Mouse (Mus musculus) adrenal gland, postnatal 36 days (tissue): ENCODE results near the gene Tnfrsf9. TPM values are rescaled to one million over a fixed set of nuclear protein-coding genes. Genes with fewer than 3 reads are reported as not detected.

Experiments used
- DNase-seq, 2 experiments: peaks; one replicate each; pipeline ENCODE4 v3.0.0; 2021; ENCODE audit warnings: mixed read lengths in 1 of 2
- total RNA-seq, 2 experiments: library from RNA; stranded (reverse); gene quantifications; 2 replicates each; pipeline ENCODE4 v1.2.3; 2021

Gene Tnfrsf9
- total RNA-seq, 2 experiments from 2014 or later, result 0.50 TPM; not detected in 1

DNA sequence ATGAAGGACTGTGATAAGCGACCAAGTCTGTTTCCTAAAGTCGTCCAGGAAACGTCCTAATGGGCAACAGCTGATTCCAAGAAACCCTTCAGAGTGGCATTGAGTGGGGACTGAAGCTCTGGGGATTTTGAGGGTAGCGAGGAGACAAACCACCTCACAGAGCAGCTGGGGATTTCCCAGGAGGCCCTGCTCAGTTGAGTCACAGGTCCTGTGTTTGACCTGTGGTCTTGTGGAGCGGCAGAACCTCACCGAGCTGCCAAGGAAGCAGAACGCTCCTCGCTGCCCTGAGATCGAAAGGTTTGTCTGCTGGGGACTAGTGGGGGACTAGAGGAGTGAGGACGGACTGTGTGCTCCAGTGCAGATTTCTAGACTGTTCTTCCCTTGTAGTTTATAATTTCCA, 13.4 kb downstream of the Tnfrsf9 start:
- DNase-seq, result no peak

DNA sequence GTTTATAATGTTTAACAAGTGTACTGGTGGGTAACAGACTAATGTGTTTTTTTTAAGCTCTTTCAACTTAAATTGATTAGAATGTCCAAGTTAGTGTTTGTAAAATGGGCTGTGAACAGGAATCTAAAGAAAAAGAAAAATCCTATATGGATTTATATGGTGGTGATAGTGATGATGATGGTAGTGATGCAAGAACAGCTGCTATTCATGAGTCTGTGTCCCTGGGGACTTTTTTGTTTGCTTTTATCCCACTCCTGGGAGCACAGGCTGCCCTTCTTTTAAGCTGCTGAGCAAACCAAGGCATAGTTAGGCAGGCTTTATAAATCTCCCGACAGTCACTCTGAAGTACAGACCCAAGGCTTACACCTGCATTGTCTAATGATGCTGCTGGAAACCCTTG, 19.1 kb downstream of the Tnfrsf9 start:
- no peak for DNase-seq

DNA sequence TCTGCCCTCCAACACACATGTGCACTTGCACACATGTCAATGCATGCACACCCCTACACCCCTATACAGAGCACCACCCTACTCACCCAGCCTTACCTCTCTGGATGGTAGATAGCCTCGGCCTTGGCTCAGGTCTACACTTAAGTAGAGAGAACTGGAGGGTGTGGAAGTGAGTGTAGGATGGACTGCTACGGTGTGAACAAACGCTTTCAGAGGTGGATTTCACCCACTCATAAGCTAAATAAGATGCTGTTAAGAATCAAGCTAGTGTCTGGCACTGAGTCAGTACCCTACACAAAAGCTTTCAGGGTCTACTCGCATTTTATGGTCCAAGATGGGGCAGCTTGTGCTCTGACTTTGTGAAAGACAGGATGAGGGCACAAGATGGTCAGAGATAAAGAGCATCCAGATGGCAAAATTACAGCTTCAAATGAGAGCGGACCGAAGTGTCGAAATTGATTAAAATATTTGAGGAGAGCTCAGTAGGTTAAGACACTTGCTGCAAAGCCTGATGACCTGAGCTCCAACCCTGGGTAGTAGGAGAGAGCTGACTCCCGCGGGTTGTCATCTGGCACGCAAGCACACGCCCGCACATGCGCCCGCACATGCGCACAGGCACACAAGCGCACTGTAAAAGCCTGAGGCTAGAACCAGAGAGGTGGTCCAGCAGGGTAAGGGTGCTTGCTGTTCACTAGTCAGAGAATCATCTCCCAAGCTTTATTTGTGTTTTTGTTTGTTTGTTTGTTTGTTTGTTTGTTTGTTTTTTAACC, 23.1 kb downstream of the Tnfrsf9 start:
- DNase-seq, result peak; percentile 42 to 55

DNA sequence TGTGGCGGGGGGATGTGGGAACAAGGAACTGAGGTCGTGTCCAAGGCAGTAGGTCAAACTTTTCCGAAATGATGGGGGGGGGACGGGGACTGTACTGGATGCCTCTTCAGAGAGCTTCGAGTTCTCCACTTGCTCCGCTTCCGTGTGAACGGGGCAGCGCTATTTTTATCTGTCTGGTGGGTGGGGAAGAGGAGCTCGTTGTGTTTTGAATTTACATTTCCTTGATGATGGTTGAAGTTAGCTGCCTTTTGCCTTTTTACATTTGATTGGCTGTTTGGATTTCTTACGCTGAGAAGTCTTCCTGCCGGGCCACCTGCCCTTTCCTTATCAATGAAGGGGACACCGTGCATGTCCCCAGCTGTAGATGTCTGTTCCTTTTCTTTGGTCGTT, 23.7 kb downstream of the Tnfrsf9 start:
- no peak for DNase-seq

DNA sequence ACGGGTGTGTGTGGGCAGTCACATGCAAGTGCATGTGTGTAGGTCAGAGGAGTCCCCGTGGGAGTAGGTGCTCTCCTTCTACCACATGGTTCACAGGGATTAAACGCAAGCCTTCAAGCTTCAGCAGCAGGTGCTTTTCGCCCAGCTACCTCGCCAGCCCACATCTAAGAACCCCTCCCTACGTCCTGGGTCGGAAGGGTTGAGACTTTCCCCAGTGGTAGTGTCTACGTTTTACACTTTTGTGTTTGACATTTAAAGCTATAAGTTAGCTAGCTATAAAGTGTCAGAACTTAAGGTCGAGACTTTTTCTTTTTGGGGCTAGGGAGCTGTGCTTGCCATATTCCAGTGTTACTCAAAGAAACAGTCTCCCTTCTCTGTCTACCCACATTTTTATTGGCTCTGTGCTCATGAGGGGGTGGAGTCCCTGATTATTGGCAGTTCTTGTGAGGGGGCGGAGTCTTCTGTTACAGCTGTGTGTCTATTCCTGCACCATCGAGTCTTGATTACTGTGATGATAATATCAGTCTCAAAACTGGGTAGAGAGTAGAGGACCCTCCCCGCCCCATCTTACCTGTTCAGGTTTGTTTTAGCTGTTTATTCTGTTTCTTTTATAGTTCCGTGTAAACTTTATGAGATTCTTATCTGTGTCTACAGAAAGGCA, 25.8 kb downstream of the Tnfrsf9 start:
- DNase-seq, result no peak

DNA sequence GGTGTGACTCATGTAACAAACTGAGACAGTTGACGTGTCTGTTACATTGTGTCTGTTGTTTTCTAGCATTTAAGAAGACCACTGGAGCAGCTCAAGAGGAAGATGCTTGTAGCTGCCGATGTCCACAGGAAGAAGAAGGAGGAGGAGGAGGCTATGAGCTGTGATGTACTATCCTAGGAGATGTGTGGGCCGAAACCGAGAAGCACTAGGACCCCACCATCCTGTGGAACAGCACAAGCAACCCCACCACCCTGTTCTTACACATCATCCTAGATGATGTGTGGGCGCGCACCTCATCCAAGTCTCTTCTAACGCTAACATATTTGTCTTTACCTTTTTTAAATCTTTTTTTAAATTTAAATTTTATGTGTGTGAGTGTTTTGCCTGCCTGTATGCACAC, 30.3 kb downstream of the Tnfrsf9 start:
- DNase-seq, result no peak

DNA sequence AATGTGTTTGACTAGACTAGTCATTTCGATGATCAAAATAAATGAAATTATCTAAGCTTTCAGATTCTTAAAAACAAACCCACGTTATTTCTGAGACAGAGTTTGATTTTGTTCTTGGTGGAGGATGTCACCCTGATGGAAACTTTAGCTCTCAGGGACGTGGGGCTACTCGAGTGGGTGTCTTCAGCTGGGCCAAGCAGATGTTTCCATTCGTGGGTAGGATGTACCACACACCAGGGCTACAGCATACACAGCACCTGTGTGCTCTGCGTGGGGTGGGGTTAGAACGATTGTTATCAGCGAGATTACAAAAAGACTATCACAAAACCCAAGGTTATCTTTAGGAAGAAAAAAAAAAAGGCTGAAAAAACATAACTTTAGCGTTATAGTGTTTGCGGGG, 36.6 kb downstream of the Tnfrsf9 start:
- DNase-seq, result no peak

DNA sequence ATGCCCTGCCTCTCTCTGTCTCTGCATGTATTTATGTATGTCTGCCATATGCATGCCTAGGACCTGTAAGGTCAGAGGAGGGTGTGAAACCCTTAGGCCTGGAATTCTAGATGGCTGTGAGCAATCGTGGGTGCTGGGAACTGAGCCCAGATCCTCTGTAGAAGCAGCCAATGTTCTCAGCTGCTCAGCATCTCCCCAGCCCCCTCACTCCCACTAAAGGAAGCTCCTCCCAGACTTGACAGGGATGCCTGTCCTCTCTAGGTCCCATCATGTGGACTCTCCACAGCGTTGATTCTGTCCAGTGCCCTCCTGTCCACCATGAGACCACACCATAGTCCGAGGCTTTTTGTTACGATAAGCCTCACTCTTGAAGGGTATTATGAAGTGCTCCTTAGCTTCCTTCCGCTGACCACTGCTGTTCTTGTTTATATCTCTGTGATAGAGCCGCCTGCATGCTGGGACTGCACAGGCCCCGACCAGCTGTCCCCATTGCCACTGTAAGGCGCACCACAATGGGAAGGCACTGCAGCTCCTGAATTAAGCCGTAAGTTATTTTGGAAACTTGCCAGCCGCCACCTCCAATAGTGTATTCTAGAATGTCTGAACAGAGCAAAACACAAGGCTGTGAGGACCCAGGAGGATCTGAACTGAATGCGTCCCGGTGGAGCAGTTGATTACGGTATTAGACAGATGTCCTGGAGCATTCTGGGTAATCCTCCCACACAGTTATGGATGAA, 42.2 kb downstream of the Tnfrsf9 start:
- no peak for DNase-seq

DNA sequence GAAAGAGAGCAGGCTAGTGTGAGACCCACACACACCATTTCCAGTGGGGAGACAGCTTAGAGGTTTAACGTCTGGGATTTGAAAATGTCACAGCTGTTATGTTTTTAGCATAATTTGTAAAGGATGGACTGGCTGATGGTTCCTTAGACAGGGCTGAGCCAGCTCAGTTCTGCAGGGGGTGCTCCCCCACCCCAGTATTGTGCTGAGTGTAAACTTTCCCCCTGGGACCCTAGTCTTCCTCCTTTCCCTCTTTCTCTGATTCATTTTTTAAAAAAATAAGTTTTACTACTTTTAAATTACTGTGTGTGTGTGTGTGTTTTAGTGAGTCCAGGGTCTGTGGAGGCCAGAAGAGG, 42.7 kb downstream of the Tnfrsf9 start:
- DNase-seq, result no peak

DNA sequence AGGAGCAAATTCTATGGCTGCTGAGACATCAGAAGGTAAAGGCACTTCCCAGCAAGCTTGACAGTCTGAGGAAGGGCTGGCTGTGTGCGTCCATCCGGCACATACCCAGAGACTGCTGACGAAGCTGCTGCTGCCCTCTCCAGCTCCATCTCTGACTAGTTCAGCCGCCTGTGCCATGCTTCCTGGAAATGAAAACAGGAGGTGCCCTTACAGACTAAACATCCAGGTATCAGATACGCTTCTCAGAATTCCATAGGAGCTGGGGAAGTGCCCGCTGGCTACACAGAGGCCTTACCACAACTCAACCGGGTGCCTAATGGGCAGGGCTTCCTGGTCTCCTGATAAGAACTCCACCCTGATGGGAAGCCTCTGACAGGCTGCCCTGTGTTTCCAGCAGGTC, 44.2 kb downstream of the Tnfrsf9 start:
- DNase-seq, result no peak

DNA sequence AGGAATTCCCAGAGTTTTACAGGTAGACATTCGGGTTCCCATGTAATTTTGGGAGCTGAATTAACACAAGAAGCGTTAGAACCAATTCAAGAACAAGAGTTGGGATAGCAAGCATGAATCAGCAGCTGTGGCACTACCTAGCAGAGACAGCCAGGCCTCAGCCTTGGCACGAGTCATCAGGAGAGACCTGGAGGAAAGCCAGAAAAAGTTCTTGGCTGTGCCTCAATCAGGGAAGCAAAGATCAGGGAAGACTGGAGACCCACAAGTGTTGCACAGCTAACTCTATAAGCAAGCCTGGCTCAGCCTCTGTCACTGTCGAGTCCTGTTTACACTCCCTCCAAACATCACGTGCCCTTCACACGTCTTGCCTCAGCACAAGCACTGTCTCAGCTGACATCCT, 47.9 kb downstream of the Tnfrsf9 start:
- peak; percentile 82 for DNase-seq

DNA sequence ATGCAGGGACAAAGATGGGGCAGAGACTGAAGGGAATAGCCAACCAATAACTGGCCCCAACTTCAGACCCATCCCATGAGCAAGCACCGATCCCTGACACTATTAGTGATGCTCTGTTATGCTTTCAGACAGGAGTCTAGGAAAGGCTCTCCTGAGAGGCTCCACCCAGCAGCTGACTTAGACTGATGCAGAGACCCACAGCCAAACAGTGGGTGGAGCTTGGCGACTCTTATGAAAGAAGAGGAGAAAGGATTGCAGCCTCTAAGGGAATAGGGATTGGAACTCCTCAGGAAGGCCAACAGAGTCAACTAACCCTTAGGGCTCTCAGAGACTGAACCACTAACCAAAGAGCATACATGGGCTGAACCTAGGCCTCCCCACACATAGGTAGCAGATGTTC, 49.3 kb downstream of the Tnfrsf9 start:
- DNase-seq, result peak in 1 of 2 experiments; percentile 13

DNA sequence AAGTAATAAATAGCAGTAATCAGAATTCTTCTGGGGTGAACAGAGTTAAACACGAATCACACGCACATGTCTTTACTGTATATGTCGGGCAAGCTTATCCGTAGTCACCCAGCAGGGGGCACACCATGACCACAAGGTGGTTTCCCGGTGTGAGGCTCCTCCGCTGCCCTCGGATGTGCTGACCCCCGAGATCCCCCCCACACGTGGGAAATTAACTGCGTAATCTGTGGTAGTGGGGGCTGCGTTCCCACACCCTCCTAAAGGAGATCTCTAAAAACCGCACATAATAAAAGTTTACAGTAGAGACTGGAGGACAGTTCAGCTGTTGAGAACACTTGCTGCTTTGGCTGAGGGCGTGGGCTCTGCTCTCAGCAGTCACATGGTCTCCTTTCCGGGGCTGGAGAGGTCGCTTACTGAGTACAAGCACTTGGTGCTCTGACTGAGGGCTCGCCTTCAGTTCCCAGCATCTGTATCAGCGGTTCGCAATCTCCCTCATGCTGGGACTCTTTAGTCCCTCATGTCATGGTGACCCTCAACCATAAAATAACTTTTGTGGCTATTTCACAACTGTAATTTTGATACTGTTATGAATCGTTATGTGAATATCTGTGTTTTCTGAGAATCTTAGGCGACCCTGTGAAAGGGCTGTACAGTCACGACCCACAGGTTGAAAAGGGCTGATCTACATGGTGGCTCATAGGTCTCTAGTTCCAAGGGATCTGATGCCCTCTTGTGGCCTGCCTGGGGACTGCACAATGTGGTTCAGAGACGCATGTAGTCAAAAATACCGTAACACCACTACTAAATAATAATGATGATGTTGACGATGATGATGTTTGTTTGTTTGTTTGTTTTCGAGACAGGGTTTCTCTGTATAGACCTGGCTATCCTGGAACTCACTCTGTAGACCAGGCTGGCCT, 50.5 kb downstream of the Tnfrsf9 start:
- DNase-seq, result peak; percentile 89 to 90

DNA sequence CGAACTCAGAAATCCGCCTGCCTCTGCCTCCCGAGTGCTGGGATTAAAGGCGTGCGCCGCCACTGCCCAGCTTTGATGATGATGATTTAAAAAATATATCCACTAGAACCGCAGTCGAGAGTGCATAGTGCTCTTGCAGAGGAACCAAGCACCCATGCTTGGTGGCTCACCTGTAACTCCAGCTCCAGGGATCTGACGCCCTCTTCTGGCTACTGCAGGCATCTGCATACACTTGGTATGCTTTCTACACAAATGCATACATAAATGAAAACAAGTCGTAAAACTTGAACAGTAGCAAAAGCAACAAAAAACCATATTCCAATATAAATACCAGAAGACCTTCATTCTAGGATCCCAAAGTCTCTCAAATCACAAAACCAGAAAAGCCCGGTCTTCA, 51.2 kb downstream of the Tnfrsf9 start:
- no peak for DNase-seq

DNA sequence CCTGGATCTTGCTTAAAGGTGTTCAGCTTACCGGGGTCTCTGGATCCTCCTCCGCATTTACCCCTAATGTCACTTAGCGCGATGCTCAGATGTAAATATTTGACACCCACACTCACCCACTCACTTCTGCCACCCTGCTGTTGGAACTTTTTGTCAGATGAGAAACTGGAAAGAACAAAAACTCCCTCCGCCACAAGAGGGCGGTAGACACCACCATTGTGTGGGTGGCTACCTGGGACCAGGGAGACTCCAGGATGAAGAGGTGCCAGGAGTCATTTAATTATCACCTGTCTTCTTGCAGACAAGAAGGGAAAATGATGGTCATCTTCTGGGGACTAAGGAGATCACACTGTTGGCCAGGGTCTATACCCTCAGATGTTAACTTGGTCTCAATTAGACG, 52.2 kb downstream of the Tnfrsf9 start:
- peak; percentile 63 to 67 for DNase-seq

DNA sequence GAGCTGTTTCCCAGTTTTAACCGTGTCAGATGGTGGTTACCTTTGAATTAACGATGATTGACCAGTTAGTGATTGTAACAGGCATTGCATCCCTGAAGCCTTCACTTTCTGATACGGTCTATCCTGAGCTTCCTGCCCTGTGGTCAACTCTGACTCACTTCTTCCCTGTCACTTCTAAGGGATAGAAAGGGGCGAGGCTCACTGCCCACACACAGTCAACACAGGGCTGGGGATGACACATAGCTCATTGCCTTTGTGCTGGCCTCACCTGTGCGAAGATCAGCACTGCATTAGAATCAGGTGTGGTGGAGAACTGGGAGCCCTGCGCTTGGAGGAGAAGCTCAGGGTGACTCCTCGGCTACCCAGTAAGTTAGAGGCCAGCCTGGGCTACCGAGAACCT, 54.6 kb downstream of the Tnfrsf9 start:
- no peak for DNase-seq

DNA sequence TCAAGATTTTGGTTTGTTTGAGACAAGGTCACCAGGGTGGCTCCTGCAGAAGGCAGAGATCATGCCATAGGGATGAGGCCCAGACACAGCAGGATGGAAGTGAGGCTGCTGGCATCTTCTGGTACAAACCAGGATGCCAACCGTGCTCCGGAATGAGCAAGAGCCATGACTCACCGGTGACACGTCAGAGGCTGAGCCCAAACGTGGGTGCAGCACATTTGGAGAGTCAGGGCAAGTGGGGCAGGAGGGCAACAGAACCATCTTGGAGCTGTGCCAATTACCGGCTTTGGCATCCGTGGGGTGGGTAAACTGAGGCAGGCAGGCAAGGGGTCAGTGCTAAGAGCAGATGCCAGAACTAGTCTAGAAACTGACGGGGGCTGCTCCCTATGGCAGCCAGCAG, 58.9 kb downstream of the Tnfrsf9 start:
- DNase-seq, result peak; percentile 75 to 85

DNA sequence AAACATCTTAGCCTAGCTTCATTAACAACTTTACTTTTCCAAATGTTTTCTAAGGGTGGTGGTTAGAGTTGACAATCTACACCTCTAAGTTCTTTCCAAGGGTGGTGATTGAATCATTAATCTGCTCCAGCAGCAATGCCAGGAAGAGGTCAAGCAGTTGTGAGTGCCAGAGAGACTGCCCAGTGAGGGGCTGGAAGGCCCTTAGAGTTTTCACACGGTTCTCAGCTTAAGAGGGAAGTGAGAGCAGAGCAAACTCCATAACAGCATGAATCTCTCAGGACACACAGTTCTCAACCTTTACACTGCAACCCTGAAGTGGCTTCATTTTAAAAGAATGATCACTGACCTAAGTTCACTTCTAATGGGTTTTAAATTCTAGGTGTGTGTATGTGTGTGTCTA, 60.8 kb downstream of the Tnfrsf9 start:
- no peak for DNase-seq

DNA sequence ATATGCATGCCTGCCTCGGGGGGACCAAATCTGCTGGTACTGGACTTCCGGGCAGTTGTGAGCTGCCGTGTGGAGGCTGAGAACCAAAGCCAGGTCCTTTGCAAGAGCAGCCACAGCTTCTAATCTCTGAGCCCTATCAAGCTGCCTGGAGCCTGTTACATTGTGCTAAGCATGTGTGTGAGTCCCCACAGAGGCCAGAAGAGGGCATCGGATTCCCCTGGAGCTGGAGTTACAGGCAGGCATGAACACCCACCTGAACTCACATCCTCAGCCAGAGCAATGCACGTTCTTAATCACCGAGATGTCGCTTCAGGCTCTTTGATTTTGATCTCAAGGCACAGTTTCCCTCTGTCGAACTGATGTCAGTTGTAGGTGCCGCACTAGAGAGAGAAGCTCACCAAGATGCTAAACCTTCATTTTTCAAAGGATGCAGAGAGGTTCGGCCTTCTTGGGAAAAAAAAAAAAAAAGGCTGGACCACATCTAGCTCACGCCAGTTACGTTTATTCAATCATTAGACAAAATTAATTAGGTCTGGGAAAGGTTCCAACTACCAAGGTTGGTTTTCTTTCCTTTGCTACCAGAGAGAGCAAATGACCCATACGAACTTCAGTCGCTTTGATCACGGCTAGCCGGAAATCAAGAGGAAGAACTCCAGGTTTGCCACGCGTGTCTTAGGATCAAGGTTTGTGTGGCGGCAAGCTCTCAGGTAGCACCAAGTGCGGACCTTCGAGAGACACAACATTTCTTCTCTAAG, 64.0 kb downstream of the Tnfrsf9 start:
- DNase-seq, result no peak

DNA sequence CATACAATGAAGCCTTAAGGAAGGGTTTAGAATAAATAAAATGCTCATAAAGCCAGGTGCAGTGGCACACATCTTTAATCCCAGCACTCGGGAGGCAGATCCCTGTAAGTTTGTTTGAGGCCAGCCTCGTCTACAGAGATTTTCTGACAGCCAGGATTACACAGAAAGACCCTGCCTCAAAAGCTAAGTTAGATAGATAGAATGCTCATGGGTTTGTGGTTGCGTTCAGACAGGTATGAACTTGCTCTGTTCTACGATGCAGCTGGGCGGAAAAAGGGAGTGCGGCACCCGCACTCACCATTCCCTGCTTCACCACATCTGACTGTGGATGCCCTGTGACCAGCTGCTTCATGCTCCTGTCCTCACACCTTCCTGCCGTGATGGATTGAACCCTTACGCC, 65.1 kb downstream of the Tnfrsf9 start:
- no peak for DNase-seq

DNA sequence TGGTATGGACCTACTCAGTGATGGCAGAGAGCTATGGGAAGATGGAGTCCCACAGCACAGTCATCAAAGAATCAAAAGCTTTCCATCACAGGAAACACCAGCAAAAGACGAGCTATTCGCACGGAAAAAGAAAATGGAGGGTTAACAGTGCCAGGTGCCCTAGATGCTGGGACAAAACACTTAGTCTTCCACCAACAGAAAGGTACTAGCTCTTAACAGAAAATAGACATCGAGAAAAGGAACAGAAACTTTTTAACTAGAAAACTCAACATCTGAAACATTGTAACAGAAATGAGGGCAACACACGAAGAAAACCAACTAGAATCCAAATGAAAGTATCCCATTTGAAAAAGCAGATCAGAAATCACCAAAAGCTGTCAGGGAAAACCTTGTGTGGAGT, 65.8 kb downstream of the Tnfrsf9 start:
- no peak for DNase-seq

DNA sequence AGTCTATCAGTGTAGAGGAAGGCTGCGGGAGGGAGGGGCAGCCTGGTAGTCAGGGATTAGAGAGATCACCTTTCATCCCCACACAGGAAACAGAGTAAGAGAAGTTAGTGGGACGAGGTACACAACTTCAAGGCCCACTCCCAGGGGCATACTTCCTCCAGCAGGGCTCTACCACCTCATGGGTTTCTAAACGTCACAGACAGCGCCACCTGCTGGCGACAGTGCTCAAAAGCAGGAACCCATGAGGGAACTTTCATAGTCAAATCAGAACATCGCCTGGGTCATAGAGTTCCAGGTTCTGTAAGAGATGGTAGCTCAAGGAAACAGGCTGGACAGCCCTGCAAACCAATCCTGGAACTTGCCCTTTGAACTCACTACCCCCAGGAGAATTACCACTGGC, 75.8 kb downstream of the Tnfrsf9 start:
- DNase-seq, result peak; percentile 36 to 64
